Mouse (Mus musculus): ENCODE measurements around the gene Tgfbr3. TPM values are rescaled to one million over a fixed set of nuclear protein-coding genes. Genes with fewer than 3 reads are reported as not detected.

The Tgfbr3 gene
- polyA plus RNA-seq, 2 experiments, result 20.7 to 29.0 TPM

- Histone ChIP-seq H3K9ac (ENCODE audit: low read depth, low read length, severe bottlenecking) (no peak overlapping the region), H3K4me2 (replicated peaks; ENCODE audit: low read depth, low read length, severe bottlenecking) (no peak overlapping the region), H3K4me1 (ENCODE audit: control insufficient read depth, insufficient read depth, low read length) (peaks cover 25% of the 10 kb centered on the region), H3K27me3 (ENCODE audit: control insufficient read depth, insufficient read depth, low read length) (no peaks in the 10 kb centered on the region), H3K36me3 (ENCODE audit: control insufficient read depth, insufficient read depth, low read length) (no peaks in the 10 kb centered on the region), H3K9me3 (ENCODE audit: control insufficient read depth, low read length) (no peaks in the 10 kb centered on the region), H3K4me3 (replicated peaks; ENCODE audit: low read length) (no peak overlapping the region), H3K27ac (replicated peaks; ENCODE audit: low read depth, low read length) (no peak overlapping the region)
- 64% methylated on average over 7 of the region's 7 CpGs for WGBS
- DNase-seq (ENCODE audit: low spot score) (no peak), ATAC-seq (ENCODE audit: low FRiP score, low read depth) (no peak)
- no peak for TF ChIP-seq POLR2A (IDR thresholded peaks at IDR 0.05; ENCODE audit: borderline replicate concordance, extremely low read depth, insufficient read depth, insufficient read length)
Measured at GRCm38 (mm10) chr5:107097314-107097713, 192.1 kb downstream of the Tgfbr3 start.

GRCm38 (mm10) chr5:107094233-107094632, 195.2 kb downstream of the Tgfbr3 start:
- Histone ChIP-seq H3K27ac (replicated peaks; ENCODE audit: low read depth, low read length) (no peak overlapping the region), H3K9me3 (ENCODE audit: control insufficient read depth, low read length) (no peaks in the 10 kb centered on the region), H3K4me3 (replicated peaks; ENCODE audit: low read length) (no peak overlapping the region), H3K4me1 (ENCODE audit: control insufficient read depth, insufficient read depth, low read length) (peaks cover 18% of the 10 kb centered on the region), H3K4me2 (replicated peaks; ENCODE audit: low read depth, low read length, severe bottlenecking) (no peak overlapping the region), H3K36me3 (ENCODE audit: control insufficient read depth, insufficient read depth, low read length) (no peaks in the 10 kb centered on the region), H3K9ac (ENCODE audit: low read depth, low read length, severe bottlenecking) (no peak overlapping the region), H3K27me3 (ENCODE audit: control insufficient read depth, insufficient read depth, low read length) (0 out of 2 replicates have a peak, but pooled peaks cover 15% of the 10 kb centered on the region)
- ATAC-seq (ENCODE audit: low FRiP score, low read depth) (no peak), DNase-seq (ENCODE audit: low spot score) (no peak)
- WGBS, result 41% methylated on average over 5 of the region's 5 CpGs
- no peak for TF ChIP-seq POLR2A (IDR thresholded peaks at IDR 0.05; ENCODE audit: borderline replicate concordance, extremely low read depth, insufficient read depth, insufficient read length)

- no peaks in the 10 kb centered on the region for H3K36me3 ChIP-seq (ENCODE audit: control insufficient read depth, insufficient read depth, low read length)
- no peaks in the 10 kb centered on the region for H3K9me3 ChIP-seq (ENCODE audit: control insufficient read depth, low read length)
- H3K4me1 ChIP-seq (ENCODE audit: control insufficient read depth, insufficient read depth, low read length), result peaks cover 25% of the 10 kb centered on the region
- no peak overlapping the region for H3K4me2 ChIP-seq (replicated peaks; ENCODE audit: low read depth, low read length, severe bottlenecking)
- ATAC-seq (ENCODE audit: low FRiP score, low read depth) (no peak), DNase-seq (ENCODE audit: low spot score) (peak; percentile 73)
- 52% methylated on average over 3 of the region's 3 CpGs for WGBS
- H3K4me3 ChIP-seq (replicated peaks; ENCODE audit: low read length), result no peak overlapping the region
- no peak overlapping the region for H3K9ac ChIP-seq (ENCODE audit: low read depth, low read length, severe bottlenecking)
- H3K27ac ChIP-seq (replicated peaks; ENCODE audit: low read depth, low read length), result no peak overlapping the region
- no peak for TF ChIP-seq POLR2A (IDR thresholded peaks at IDR 0.05; ENCODE audit: borderline replicate concordance, extremely low read depth, insufficient read depth, insufficient read length)
- H3K27me3 ChIP-seq (ENCODE audit: control insufficient read depth, insufficient read depth, low read length), result 0 out of 2 replicates have a peak, but pooled peaks cover 15% of the 10 kb centered on the region
Measured at GRCm38 (mm10) chr5:107093253-107093652, 196.2 kb downstream of the Tgfbr3 start.

GRCm38 (mm10) chr5:107092137-107092536, 197.3 kb downstream of the Tgfbr3 start:
- H3K9ac ChIP-seq (ENCODE audit: low read depth, low read length, severe bottlenecking), result no peak overlapping the region
- no peak overlapping the region for H3K4me3 ChIP-seq (replicated peaks; ENCODE audit: low read length)
- no peak overlapping the region for H3K4me2 ChIP-seq (replicated peaks; ENCODE audit: low read depth, low read length, severe bottlenecking)
- H3K4me1 ChIP-seq (ENCODE audit: control insufficient read depth, insufficient read depth, low read length), result peaks cover 36% of the 10 kb centered on the region
- ATAC-seq (ENCODE audit: low FRiP score, low read depth) (no peak), DNase-seq (ENCODE audit: low spot score) (no peak)
- H3K9me3 ChIP-seq (ENCODE audit: control insufficient read depth, low read length), result no peaks in the 10 kb centered on the region
- H3K27ac ChIP-seq (replicated peaks; ENCODE audit: low read depth, low read length), result no peak overlapping the region
- H3K36me3 ChIP-seq (ENCODE audit: control insufficient read depth, insufficient read depth, low read length), result no peaks in the 10 kb centered on the region
- no peak for TF ChIP-seq POLR2A (IDR thresholded peaks at IDR 0.05; ENCODE audit: borderline replicate concordance, extremely low read depth, insufficient read depth, insufficient read length)
- 0 out of 2 replicates have a peak, but pooled peaks cover 15% of the 10 kb centered on the region for H3K27me3 ChIP-seq (ENCODE audit: control insufficient read depth, insufficient read depth, low read length)
- 41% methylated on average over 8 of the region's 8 CpGs for WGBS

GRCm38 (mm10) chr5:107089966-107090365, 199.5 kb downstream of the Tgfbr3 start:
- WGBS, result 45% methylated on average over 5 of the region's 5 CpGs
- no peak overlapping the region for H3K4me2 ChIP-seq (replicated peaks; ENCODE audit: low read depth, low read length, severe bottlenecking)
- H3K4me3 ChIP-seq (replicated peaks; ENCODE audit: low read length), result no peak overlapping the region
- ATAC-seq (ENCODE audit: low FRiP score, low read depth) (no peak), DNase-seq (ENCODE audit: low spot score) (no peak)
- peaks cover 46% of the 10 kb centered on the region for H3K4me1 ChIP-seq (ENCODE audit: control insufficient read depth, insufficient read depth, low read length)
- no peaks in the 10 kb centered on the region for H3K9me3 ChIP-seq (ENCODE audit: control insufficient read depth, low read length)
- 0 out of 2 replicates have a peak, but pooled peaks cover 15% of the 10 kb centered on the region for H3K27me3 ChIP-seq (ENCODE audit: control insufficient read depth, insufficient read depth, low read length)
- H3K27ac ChIP-seq (replicated peaks; ENCODE audit: low read depth, low read length), result no peak overlapping the region
- H3K9ac ChIP-seq (ENCODE audit: low read depth, low read length, severe bottlenecking), result no peak overlapping the region
- H3K36me3 ChIP-seq (ENCODE audit: control insufficient read depth, insufficient read depth, low read length), result no peaks in the 10 kb centered on the region
- no peak for TF ChIP-seq POLR2A (IDR thresholded peaks at IDR 0.05; ENCODE audit: borderline replicate concordance, extremely low read depth, insufficient read depth, insufficient read length)
